Mouse (Mus musculus): ENCODE measurements around the gene Cdcp1. TPM values are rescaled to one million over a fixed set of nuclear protein-coding genes. Genes with fewer than 3 reads are reported as not detected.

Gene Cdcp1
- polyA plus RNA-seq, 1 experiment: not detected

- Histone ChIP-seq H3K79me2 (ENCODE audit: control insufficient read depth, insufficient read depth) (no peaks in the 10 kb centered on the region), H3K27me3 (ENCODE audit: control insufficient read depth, insufficient read depth, insufficient read length) (no peaks in the 10 kb centered on the region), H3ac (ENCODE audit: control insufficient read depth, insufficient read length) (no peak overlapping the region), H3K4me3 (no peak overlapping the region), H3K36me3 (ENCODE audit: control insufficient read depth, insufficient read depth) (no peaks in the 10 kb centered on the region), H3K4me2 (ENCODE audit: low read depth) (no peak overlapping the region)
- TF ChIP-seq CEBPB (IDR thresholded peaks at IDR 0.05; ENCODE audit: insufficient read depth, poor library complexity, severe bottlenecking): no peak
- TF ChIP-seq E2F4 (IDR thresholded peaks at IDR 0.05; ENCODE audit: insufficient read depth): no peak
- TF ChIP-seq POLR2A (IDR thresholded peaks at IDR 0.05; ENCODE audit: insufficient read length, low read depth): no peak
- TF ChIP-seq POLR2AphosphoS2 (IDR thresholded peaks at IDR 0.05; ENCODE audit: insufficient read length, low read depth): no peak
- no peak for TF ChIP-seq TCF3 (IDR thresholded peaks at IDR 0.05; ENCODE audit: insufficient read length, low read depth)
Observed at GRCm38 (mm10) chr9:123151561-123151960, 64.3 kb downstream of the Cdcp1 start.

- H3K79me2 ChIP-seq (ENCODE audit: control insufficient read depth, insufficient read depth): no peaks in the 10 kb centered on the region
- H3K36me3 ChIP-seq (ENCODE audit: control insufficient read depth, insufficient read depth): no peaks in the 10 kb centered on the region
- no peaks in the 10 kb centered on the region for H3K27me3 ChIP-seq (ENCODE audit: control insufficient read depth, insufficient read depth, insufficient read length)
- no peak within 1 kb of the TSS for H3K4me2 ChIP-seq (ENCODE audit: low read depth)
- TF ChIP-seq SRF (IDR thresholded peaks at IDR 0.05; ENCODE audit: control insufficient read depth, insufficient read length, low read depth) (no peak), TCF12 (IDR thresholded peaks at IDR 0.05; ENCODE audit: insufficient read depth, poor library complexity, severe bottlenecking) (no peak), CEBPB (IDR thresholded peaks at IDR 0.05; ENCODE audit: insufficient read depth, poor library complexity, severe bottlenecking) (no peak), MYOD1 (IDR thresholded peaks at IDR 0.05; ENCODE audit: control insufficient read depth in 1 of 3, insufficient read length in 2 of 3, low read depth in 2 of 3) (no peak), USF1 (IDR thresholded peaks at IDR 0.05; ENCODE audit: low read depth) (no peak), E2F4 (IDR thresholded peaks at IDR 0.05; ENCODE audit: insufficient read depth) (no peak), TCF3 (IDR thresholded peaks at IDR 0.05; ENCODE audit: insufficient read length, low read depth) (no peak), POLR2AphosphoS2 (IDR thresholded peaks at IDR 0.05; ENCODE audit: insufficient read length, low read depth) (no peak), POLR2A (IDR thresholded peaks at IDR 0.05; ENCODE audit: insufficient read length, low read depth) (no peak), MYOG (IDR thresholded peaks at IDR 0.05; ENCODE audit: control insufficient read depth in 1 of 3, insufficient read depth in 1 of 3, insufficient read length in 2 of 3, low read depth in 2 of 3) (no peak), MAX (IDR thresholded peaks at IDR 0.05; ENCODE audit: low read depth) (no peak), REST (IDR thresholded peaks at IDR 0.05; ENCODE audit: insufficient read depth, insufficient read length) (no peak)
- H3K4me3 ChIP-seq: no peak within 1 kb of the TSS
- H3ac ChIP-seq (ENCODE audit: control insufficient read depth, insufficient read length): no peak within 1 kb of the TSS
Observed at GRCm38 (mm10) chr9:123150241-123151020, 65.4 kb downstream of the Cdcp1 start, which contains the start of gene Clec3b. Clec3b (plus strand) TSS chr9:123150946.

- H3K36me3 ChIP-seq (ENCODE audit: control insufficient read depth, insufficient read depth): no peaks in the 10 kb centered on the region
- H3K4me2 ChIP-seq (ENCODE audit: low read depth): no peak overlapping the region
- H3K27me3 ChIP-seq (ENCODE audit: control insufficient read depth, insufficient read depth, insufficient read length): no peaks in the 10 kb centered on the region
- H3K4me3 ChIP-seq: no peak overlapping the region
- H3K79me2 ChIP-seq (ENCODE audit: control insufficient read depth, insufficient read depth): no peaks in the 10 kb centered on the region
- TF ChIP-seq E2F4 (IDR thresholded peaks at IDR 0.05; ENCODE audit: insufficient read depth) (no peak), SRF (IDR thresholded peaks at IDR 0.05; ENCODE audit: control insufficient read depth, insufficient read length, low read depth) (no peak), MAX (IDR thresholded peaks at IDR 0.05; ENCODE audit: low read depth) (no peak), POLR2AphosphoS2 (IDR thresholded peaks at IDR 0.05; ENCODE audit: insufficient read length, low read depth) (no peak), USF1 (IDR thresholded peaks at IDR 0.05; ENCODE audit: low read depth) (no peak), REST (IDR thresholded peaks at IDR 0.05; ENCODE audit: insufficient read depth, insufficient read length) (no peak), TCF12 (IDR thresholded peaks at IDR 0.05; ENCODE audit: insufficient read depth, poor library complexity, severe bottlenecking) (no peak)
- no peak overlapping the region for H3ac ChIP-seq (ENCODE audit: control insufficient read depth, insufficient read length)
Observed at GRCm38 (mm10) chr9:123148430-123148829, 67.4 kb downstream of the Cdcp1 start.

GRCm38 (mm10) chr9:123139887-123140614, 75.8 kb downstream of the Cdcp1 start:
- no peaks in the 10 kb centered on the region for H3K79me2 ChIP-seq (ENCODE audit: control insufficient read depth, insufficient read depth)
- peaks cover 11% of the 10 kb centered on the region for H3K36me3 ChIP-seq (ENCODE audit: control insufficient read depth, insufficient read depth)
- no peaks in the 10 kb centered on the region for H3K27me3 ChIP-seq (ENCODE audit: control insufficient read depth, insufficient read depth, insufficient read length)
- H3ac ChIP-seq (ENCODE audit: control insufficient read depth, insufficient read length): no peak overlapping the region
- H3K4me3 ChIP-seq: no peak overlapping the region
- no peak overlapping the region for H3K4me2 ChIP-seq (ENCODE audit: low read depth)
- TF ChIP-seq USF1 (IDR thresholded peaks at IDR 0.05; ENCODE audit: low read depth) (no peak), TCF12 (IDR thresholded peaks at IDR 0.05; ENCODE audit: insufficient read depth, poor library complexity, severe bottlenecking) (no peak), CEBPB (IDR thresholded peaks at IDR 0.05; ENCODE audit: insufficient read depth, poor library complexity, severe bottlenecking) (no peak), POLR2AphosphoS2 (IDR thresholded peaks at IDR 0.05; ENCODE audit: insufficient read length, low read depth) (no peak), REST (IDR thresholded peaks at IDR 0.05; ENCODE audit: insufficient read depth, insufficient read length) (no peak), POLR2A (IDR thresholded peaks at IDR 0.05; ENCODE audit: insufficient read length, low read depth) (no peak), TCF3 (IDR thresholded peaks at IDR 0.05; ENCODE audit: insufficient read length, low read depth) (no peak), MYOD1 (IDR thresholded peaks at IDR 0.05; ENCODE audit: control insufficient read depth in 1 of 3, insufficient read length in 2 of 3, low read depth in 2 of 3) (no peak), MYOG (IDR thresholded peaks at IDR 0.05; ENCODE audit: control insufficient read depth in 1 of 3, insufficient read depth in 1 of 3, insufficient read length in 2 of 3, low read depth in 2 of 3) (no peak), E2F4 (IDR thresholded peaks at IDR 0.05; ENCODE audit: insufficient read depth) (no peak), SRF (IDR thresholded peaks at IDR 0.05; ENCODE audit: control insufficient read depth, insufficient read length, low read depth) (no peak), MAX (IDR thresholded peaks at IDR 0.05; ENCODE audit: low read depth) (no peak)
